Mouse (Mus musculus) testis, postnatal 14 days (tissue): ENCODE measurements around the gene Nkg7.
"Not testable (repeated sequence)": the region's sequence is repeated elsewhere in the genome, so short reads cannot be mapped to it uniquely, and the experiment has no call there.

Experiments used
- DNase-seq: peaks from one replicate; pipeline ENCODE4 v3.0.0; 2021; ENCODE audit warnings: low spot score

The Nkg7 gene

GRCm38 (mm10) chr7:43436341-43437255 is at the start of gene Nkg7:
Gene Nkg7 (plus strand): TSS chr7:43437073.
- DNase-seq = no peak

- DNase-seq = no peak
Measured at GRCm38 (mm10) chr7:43392349-43393121, 44.3 kb upstream of the Nkg7 start.

GRCm38 (mm10) chr7:43399501-43399900 is 37.4 kb upstream of the Nkg7 start:
- no peak for DNase-seq

GRCm38 (mm10) chr7:43402718-43403117 is 34.2 kb upstream of the Nkg7 start:
- no peak for DNase-seq

- no peak for DNase-seq
Measured at GRCm38 (mm10) chr7:43407573-43407972, 29.3 kb upstream of the Nkg7 start.

- DNase-seq = no peak
Measured at GRCm38 (mm10) chr7:43408131-43408553, 28.7 kb upstream of the Nkg7 start, which contains the start of gene Siglecg. Gene Siglecg (plus strand): TSS chr7:43408204.

- DNase-seq = no peak
Measured at GRCm38 (mm10) chr7:43409084-43409483, 27.8 kb upstream of the Nkg7 start.

GRCm38 (mm10) chr7:43411724-43412123 is 25.1 kb upstream of the Nkg7 start:
- not testable (repeated sequence) for DNase-seq

GRCm38 (mm10) chr7:43417298-43417697 is 19.6 kb upstream of the Nkg7 start:
- DNase-seq = no peak

- DNase-seq = peak; percentile 41
Measured at GRCm38 (mm10) chr7:43422995-43423617, 13.8 kb upstream of the Nkg7 start.

GRCm38 (mm10) chr7:43423991-43424625 is 12.8 kb upstream of the Nkg7 start:
- DNase-seq = no peak

GRCm38 (mm10) chr7:43427406-43427805 is 9.5 kb upstream of the Nkg7 start, which contains the start of gene Lim2:
Gene Lim2 (plus strand): TSS chr7:43427670.
- DNase-seq = no peak

GRCm38 (mm10) chr7:43429500-43429899 is 7.4 kb upstream of the Nkg7 start:
- DNase-seq = no peak

GRCm38 (mm10) chr7:43432891-43433290 is 4.0 kb upstream of the Nkg7 start:
- DNase-seq = no peak

GRCm38 (mm10) chr7:43434676-43435075 is 2.2 kb upstream of the Nkg7 start:
- no peak for DNase-seq

GRCm38 (mm10) chr7:43438611-43439010 is 1.7 kb downstream of the Nkg7 start:
- no peak for DNase-seq

- DNase-seq = no peak
Measured at GRCm38 (mm10) chr7:43440482-43440881, 3.6 kb downstream of the Nkg7 start, which contains the start of gene Cldnd2. Gene Cldnd2 (plus strand): TSS chr7:43440782.

- DNase-seq = no peak
Measured at GRCm38 (mm10) chr7:43441071-43441470, 4.2 kb downstream of the Nkg7 start.

GRCm38 (mm10) chr7:43442684-43443083 is 5.8 kb downstream of the Nkg7 start:
- DNase-seq = no peak

GRCm38 (mm10) chr7:43443126-43443916 is 6.4 kb downstream of the Nkg7 start:
- peak; percentile 77 for DNase-seq

- DNase-seq = peak; percentile 94
Measured at GRCm38 (mm10) chr7:43443917-43444293, 7.0 kb downstream of the Nkg7 start, which contains the start of the genes Etfb and Gm45233. Gene Etfb (plus strand): TSS chr7:43444083. Gene Gm45233 (plus strand): TSS chr7:43444128.
